Mouse (Mus musculus) kidney, adult 9 months (tissue): ENCODE measurements around the gene Selenbp1.
"Not testable (repeated sequence)": the region's sequence is repeated elsewhere in the genome, so short reads cannot be mapped to it uniquely, and the experiment has no call there.

Experiments
- DNase-seq: peaks from one replicate; pipeline ENCODE4 v3.0.0; 2022

The Selenbp1 gene

DNA sequence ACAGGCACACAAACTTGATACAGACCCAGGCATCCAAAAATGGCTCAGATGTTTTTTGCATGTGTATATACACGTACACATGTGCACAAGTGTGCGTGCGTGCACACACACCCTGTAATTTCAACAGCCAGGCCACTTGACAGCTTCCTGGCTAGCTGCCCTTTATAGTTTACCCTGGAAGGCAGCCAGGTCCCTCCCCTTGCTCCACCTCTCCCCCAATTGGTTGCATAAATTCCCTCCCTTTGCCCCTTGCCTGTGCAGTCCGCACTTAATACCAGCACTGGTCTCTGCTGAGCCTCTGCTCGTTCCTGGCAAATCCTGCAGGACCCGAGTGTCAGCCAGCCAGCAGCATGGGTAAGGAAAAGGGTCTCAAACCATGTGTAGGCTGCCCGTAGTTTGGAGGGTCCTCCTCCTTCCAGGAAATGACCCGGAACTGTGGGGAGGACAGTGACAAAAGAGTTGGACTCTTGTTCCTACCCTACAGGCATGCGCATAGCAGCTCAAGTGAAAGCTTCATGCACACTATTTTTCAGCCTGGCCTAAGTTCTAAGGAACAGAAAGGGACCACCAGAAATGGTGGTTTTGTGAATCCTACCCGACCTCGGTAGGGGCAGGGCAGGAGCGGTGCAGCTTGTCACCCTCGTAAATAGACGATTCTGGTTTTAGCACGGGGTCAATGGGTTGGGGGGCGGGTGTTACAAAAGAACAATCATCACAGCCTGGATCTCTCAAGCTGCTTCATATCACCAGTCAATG, at the start of gene Selenbp1:
Gene Selenbp1 (plus strand): TSS at position 248 of the 756 bp plus-strand sequence.
- peak; percentile 98 for DNase-seq

- peak; percentile 91 for DNase-seq
These were observed 46.3 kb upstream of the Selenbp1 start, which contains the start of gene Psmb4 for GRCm38 (mm10) chr3:94886316-94887224. Psmb4 (minus strand) TSS chr3:94886961.

- DNase-seq = peak; percentile 82
These were observed 44.3 kb upstream of the Selenbp1 start for GRCm38 (mm10) chr3:94888595-94888994.

- DNase-seq = no peak
These were observed 38.8 kb upstream of the Selenbp1 start for GRCm38 (mm10) chr3:94894076-94894475.

DNA sequence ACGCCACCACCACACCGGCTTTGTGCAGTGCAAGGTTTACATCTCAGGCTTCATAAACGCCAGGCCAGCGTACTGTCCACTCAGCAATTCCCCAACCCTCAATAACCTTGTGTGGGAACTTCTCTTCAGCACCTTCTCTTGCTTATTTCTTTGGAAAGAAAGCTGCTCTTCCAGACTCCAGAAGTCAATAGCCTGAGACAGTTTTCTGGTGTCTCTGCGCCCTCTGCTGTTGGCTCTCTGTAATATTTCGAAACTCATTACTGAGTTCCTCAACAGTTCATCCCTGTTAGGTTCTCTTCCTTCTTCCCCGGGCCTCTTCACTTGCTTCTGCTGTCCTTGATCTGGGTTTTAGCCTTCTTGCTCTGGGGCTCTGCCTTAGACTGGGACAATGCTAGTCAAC, 30.1 kb upstream of the Selenbp1 start:
- DNase-seq = peak; percentile 79

DNA sequence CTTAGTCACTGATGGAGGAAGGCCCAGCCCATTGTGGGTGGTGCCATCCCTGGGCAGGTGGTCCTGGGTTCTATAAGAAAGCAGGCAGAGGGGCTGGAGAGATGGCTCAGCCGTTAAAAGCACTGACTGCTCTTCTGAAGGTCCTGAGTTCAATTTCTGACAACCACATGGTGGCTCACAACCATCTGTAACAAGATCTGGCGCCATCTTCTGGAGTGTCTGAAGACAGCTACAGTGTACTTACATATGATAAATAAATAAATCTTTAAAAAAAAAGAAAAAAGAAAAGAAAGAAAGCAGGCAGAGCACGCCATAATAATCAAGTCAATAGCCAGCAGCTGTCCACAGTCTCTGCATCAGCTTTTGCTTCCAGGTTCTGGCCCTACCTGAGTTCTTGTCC, 28.1 kb upstream of the Selenbp1 start:
- DNase-seq = not testable (repeated sequence)

DNA sequence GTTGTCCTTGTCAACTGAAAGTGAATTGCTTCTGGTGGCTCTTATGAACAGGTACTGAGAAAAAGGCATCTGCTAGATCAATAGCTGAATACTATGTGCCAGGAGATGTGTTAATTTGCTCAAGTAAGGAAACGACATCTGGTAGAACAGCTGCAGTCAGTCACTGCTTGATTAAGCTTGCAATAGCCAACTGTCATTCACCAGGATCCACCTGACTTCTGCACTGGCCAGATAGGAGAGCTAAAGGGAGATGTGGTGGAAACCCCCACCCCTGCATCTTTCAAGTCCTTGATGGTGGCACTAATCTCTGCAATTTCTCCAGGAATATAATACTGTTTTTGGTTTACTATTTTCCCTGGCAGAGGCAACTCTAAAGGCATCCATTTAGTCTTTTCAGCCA, 26.4 kb upstream of the Selenbp1 start:
- DNase-seq = no peak

- DNase-seq = no peak
These were observed 21.7 kb upstream of the Selenbp1 start for GRCm38 (mm10) chr3:94911050-94911693.

DNA sequence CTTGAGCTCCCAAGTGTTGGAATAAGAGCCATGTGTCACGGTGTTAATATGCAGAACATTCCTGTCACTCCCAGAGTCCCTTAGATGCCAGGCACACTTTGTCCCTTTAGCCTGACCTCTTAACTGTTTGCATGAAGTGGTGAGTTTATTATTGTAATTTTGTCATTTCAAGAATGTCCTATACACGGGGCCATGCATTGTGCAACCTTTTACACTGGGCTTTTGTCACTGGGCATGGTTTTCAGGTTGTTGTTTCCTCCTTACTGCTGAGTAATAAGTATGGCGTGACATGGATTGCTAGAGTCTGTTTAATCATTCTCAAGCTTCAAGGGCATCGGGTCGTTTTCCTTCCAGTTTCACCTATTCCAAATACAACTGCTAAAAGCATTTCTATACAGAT, 19.1 kb upstream of the Selenbp1 start:
- peak; percentile 78 for DNase-seq

DNA sequence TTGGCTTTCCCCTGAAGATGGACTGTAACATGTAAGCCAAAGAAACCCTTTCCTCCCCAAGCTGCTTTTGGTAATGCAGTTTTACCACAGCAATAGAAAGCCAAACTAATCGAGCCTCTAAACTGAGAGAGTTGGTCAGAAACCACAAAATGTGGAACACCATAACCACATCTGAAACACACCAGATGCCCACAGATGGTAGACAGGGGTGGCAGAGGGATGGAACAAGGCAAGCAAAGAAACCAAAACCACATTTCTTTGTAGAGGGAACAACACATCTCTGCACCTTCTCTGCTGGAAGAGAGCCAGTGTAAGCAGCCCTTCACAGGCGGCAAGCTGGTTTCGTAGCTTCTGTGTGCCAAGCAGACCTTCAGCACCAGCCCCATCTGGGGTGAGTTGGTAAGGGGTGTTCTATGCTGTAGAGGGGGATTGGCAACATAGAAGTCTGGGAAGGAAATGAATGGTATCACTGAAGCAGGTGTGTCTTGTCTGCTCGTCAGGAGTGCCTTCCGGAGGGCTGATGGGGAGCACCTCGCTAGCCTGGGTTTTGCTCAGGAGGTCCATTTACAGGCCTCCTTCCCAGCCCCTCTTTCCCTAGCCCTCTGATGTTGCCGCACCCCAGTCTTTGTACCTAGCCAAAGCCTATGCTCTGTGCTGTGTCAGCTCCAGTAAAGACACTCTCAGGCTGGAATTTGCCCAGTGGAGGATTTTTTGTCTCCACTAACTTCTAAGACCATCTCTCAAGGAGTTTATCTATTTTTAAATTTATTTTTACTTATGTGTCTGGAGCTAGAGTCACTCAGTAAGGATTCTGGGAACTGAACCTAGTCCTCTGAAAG, 16.7 kb upstream of the Selenbp1 start:
- DNase-seq = peak; percentile 55

- peak; percentile 93 for DNase-seq
These were observed 15.0 kb upstream of the Selenbp1 start for GRCm38 (mm10) chr3:94917816-94918361.

DNA sequence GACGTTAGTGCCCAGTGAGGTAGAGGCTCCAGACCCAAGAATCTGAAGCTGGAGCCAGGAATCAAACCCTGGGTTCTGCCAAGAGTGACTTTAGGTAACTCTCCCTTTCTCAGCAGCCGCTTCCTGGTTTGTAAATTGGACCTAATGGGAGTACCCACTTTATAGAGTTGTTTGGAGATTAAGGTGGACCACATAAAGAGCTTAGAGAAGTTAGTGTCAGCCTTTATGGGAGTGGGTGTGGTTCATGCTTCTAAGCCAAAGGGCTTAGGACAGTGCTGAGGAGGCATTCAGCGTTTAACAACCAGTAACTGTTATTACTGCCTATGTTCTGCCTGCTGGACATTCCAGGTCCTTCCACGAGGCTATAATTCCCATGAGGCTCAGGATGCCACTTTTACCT, 14.0 kb upstream of the Selenbp1 start:
- no peak for DNase-seq

GRCm38 (mm10) chr3:94921104-94921503, 11.8 kb upstream of the Selenbp1 start:
- no peak for DNase-seq

GRCm38 (mm10) chr3:94922333-94922732, 10.5 kb upstream of the Selenbp1 start:
- DNase-seq = no peak

DNA sequence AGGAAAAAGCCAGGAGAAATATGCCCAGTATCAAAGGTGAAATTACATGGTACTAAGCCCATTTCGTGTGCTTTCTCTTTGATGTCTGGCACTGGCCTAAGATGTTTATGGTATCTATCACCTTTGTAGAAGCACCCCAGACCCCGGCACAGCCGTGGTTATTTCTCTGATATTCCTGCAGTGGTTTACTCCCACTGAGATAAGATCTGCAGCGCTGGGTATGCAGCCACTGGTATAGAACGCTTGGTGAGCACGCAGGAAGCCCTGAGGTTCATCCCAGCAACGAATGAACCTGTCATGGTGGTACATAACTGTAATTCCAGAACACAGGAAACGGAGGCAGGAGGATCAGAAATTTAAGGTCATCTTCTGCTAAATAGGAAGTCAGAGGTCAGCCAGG, 8.2 kb upstream of the Selenbp1 start:
- DNase-seq = no peak

DNA sequence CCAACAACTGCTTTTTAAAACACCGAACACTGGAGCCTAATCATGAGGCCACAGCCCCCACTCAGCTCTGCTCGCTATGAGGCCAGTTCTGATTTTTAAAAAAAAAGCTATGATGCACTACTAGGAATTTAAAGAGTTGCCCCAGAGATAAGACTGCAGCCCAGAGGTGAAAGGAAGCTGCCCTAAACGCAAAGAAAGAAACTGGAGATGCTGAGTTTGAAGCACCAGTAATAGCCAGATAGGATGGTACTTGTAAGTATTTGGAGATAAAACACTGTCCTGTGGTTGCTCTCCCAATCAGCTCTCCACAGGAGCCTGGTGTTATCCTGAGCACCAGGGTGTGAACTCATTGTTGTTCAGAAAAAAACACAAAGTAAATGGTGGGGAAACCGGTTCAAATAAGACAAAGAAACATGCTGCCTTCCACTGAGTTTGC, 6.5 kb upstream of the Selenbp1 start:
- DNase-seq = not testable (repeated sequence)

DNA sequence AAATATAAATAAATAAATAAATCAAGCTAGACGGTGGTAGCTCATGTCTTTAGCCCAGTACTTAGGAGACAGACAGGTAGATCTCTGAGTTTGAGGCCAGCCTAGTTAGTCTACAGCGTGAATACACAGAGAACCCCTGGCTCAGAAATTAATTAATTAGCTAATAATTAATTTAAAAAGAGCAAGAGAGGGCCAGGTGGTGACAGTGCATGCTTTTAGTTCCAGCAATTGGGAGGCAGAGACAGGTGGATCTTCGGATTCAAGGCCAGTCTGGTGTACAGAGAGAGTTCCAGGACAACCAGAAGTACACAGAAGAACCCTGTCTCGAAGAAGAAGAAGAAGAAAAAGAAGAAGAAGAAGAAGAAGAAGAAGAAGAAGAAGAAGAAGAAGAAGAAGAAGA, 3.9 kb upstream of the Selenbp1 start:
- peak; percentile 69 for DNase-seq

DNA sequence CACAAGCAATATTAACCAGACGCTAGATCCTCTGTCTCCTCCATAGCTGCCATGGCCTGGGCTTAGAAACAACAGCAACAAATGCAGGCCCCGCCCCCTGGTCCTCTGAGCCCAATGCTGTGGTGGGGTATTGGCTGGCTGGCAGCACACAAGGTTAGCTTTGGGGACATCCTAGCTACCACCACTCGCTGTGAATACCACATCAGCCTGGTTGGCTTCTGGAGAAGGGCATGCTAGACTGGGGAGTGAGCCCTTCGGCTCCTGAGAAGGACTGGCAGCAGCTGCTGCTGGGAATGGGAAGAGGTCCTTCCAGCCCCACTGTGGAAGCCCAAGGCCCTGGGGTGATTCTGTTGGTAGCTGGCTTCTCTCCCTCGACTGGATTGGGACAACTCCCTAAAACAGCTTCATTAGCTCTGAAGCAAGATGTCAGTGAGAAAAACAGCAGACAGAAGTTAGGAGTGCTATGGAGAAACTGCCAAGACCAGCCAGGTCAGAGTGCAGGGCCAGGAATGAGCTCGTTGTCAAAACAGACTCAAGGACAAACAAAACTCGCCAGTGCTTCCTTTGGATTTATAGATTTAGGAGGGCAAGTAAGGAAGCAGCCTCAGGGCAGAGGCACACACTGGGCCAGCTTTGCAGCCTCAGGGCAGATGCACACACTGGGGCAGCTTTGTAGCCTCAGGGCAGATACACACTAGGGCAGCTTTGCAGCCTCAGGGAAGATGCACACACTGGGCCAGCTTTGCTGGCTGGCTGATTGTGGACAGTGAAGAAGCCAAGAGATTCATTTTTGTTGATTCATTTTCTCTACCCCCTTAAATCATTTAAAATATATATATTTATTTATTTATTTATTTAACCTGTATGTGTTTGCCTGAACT, 2.2 kb upstream of the Selenbp1 start:
- DNase-seq = peak; percentile 76

DNA sequence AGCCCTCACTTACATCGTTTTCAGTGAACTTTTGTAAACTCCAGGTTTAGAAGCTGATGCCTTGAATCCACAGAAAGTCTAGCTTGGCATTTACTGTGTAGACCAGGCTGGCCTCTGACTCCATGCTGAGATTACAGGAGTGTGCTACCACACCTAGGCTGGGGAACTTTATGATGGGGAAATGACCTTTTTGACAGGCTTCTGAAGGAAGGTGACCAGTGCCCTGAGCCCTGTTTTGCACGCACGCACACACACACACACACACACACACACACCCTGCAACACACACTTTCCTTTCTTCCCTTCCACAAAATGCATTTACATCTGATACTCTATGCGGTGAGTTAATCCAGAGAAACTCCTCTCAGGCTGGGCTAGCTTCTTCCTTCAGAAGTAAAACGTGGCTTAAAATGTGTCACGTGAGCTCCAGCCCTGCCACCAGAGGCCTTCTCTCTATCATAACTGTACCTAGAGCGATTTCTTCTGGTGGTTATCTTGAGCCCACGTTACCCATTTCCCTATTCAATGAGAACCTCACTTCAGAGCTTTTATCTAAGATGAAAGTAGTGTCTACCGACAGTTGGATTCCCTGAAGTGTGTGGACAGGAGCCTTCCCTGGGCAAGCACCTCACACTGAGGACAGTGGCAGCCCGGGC, 1.3 kb upstream of the Selenbp1 start:
- DNase-seq = not testable (repeated sequence)

- not testable (repeated sequence) for DNase-seq
These were observed 577 bp upstream of the Selenbp1 start for GRCm38 (mm10) chr3:94932279-94932678.
